Mouse (Mus musculus) forebrain, embryonic 14.5 days (tissue): ENCODE data around the gene Clint1. TPM values are rescaled to one million over a fixed set of nuclear protein-coding genes. Genes with fewer than 3 reads are reported as not detected.

Experiments used
- microRNA-seq: library from miRNA; unstranded; fragments of <30 nt; microRNA quantifications from one replicate; pipeline ENCODE4, GENCODE M21; 2016
- polyA plus RNA-seq: library from polyadenylated mRNA; unstranded; fragments of >200 nt; fragmentation: Nextera tagmentation; extraction: Ambion mirVana; gene quantifications from 2 replicates; pipeline ENCODE4 v1.2.1, GENCODE M21; 2014

Clint1 gene
- polyA plus RNA-seq, 1 experiment from 2014 or later = 38.4 TPM

Small RNA genes lying within 50 kb of the gene (microRNA-seq; reads per million reads assigned to microRNA genes)
- not detected for gene Gm22751

Other genes with a start within 250 kb of the Clint1 start
- gene Lsm11, start 92.9 kb downstream of the Clint1 start, polyA plus RNA-seq = 12.5 and 14.8 TPM in 2 replicates
- gene Thg1l, start 103.4 kb downstream of the Clint1 start, polyA plus RNA-seq = 9.4 and 9.7 TPM in 2 replicates
- 0.11 TPM in 1 of 2 replicates, not detected in the other for gene Sox30, start 128.3 kb downstream of the Clint1 start, polyA plus RNA-seq
- 4.7 and 6.3 TPM in 2 replicates for gene Gm12166, start 200.3 kb downstream of the Clint1 start, polyA plus RNA-seq
- gene Adam19, start 203.9 kb downstream of the Clint1 start, polyA plus RNA-seq = 4.5 and 6.2 TPM in 2 replicates